Mouse (Mus musculus) megakaryocyte progenitor cell, adult 5-6 weeks (primary cell): ENCODE results near the gene Trim7. TPM values are rescaled to one million over a fixed set of nuclear protein-coding genes. Genes with fewer than 3 reads are reported as not detected.
"Not testable (repeated sequence)": the region's sequence is repeated elsewhere in the genome, so short reads cannot be mapped to it uniquely, and the experiment has no call there.

Source experiments
- ATAC-seq: replicated peaks from 2 replicates; pipeline ENCODE4 v1.8.0; 2016; ENCODE audit warnings: mild to moderate bottlenecking, moderate TSS enrichment, inconsistent platforms; ENCODE audit not compliant: poor library complexity
- total RNA-seq, 2 experiments: library from RNA; stranded (forward) in 1 of 2; stranded (reverse) in 1 of 2; fragments of 157-497, 149-512 nt in 1 of 2; fragments of 200-1000 nt in 1 of 2; gene quantifications; 2 replicates each; pipeline versions ENCODE4 v1.2.3 to v1.2.4; 2015 to 2017

Trim7 gene
- total RNA-seq, 2 experiments from 2014 or later = 0.32 to 3.5 TPM

DNA sequence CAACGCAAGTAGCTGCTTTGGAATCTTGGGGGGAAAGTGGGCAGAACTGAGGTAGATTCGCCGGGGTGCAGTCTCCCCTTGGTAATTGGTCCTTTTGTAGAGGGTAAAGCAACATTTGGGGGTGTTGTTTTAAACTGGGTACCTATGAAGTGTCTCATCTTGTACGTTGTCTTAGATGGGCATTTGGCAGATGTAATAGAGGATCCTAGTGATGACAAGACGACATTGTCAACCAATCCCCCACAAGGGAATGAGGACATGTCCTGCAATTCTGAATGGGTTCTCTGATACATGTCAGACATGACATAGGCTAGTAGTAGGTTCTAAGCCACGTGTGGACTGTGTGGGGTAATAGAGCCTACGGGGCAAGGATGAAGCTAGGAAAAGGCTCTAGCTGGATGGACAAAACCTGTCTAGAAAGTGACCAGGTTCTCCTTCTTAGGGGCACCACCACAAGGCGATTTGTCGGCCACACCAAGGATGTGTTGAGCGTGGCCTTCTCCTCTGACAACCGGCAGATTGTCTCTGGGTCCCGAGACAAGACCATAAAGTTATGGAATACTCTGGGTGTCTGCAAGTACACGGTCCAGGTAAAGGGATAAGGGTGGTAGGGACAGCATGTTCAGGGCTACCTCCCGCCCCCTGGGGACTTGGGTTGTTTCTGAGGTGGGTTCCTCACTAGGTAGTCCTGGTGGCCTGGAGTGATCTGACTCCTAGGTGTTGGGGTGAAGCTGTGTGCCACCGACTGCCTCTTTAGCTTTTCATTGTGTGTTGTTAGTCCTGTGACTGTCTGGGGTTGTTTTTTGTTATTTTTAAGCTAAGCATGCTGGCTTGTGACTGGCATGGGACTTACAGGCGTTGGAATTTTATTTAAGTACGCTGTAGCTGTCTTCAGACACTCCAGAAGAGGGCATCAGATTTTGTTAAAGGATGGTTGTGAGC, 23.8 kb upstream of the Trim7 start:
- ATAC-seq = no peak

DNA sequence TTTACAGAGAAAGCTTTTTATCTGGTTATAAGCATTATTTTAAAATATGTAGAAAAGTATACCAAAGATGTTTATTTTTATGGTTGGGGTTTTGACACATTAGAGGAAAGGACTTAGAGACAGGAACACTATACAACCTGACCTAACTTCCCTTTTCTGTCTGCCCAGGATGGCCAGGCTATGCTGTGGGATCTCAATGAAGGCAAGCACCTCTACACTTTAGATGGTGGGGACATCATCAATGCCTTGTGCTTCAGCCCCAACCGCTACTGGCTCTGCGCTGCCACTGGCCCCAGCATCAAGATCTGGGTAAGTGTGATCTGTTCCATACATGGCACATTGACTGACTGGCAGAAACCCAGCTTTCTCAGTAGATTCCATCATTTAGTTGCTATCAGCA, 22.0 kb upstream of the Trim7 start:
- no peak for ATAC-seq

DNA sequence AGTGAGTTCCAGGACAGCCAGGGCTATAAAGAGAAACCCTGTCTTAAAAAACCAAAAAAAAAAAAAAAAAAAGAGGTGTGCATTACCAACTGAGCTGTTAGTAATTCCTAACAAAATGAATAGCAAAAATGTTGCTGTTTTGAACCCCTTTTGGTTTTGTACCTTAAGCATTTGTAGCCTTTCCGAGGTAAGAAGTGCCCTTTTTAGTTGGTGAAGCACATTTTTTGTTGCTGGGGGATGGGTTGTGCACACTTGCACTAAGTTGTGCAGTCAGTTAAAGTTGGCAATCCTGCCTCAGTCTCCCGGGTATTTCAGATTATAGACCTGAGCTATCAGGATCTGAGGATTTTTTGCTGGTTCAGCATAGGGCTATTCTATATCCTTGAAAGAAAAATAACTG, 21.0 kb upstream of the Trim7 start:
- no peak for ATAC-seq

DNA sequence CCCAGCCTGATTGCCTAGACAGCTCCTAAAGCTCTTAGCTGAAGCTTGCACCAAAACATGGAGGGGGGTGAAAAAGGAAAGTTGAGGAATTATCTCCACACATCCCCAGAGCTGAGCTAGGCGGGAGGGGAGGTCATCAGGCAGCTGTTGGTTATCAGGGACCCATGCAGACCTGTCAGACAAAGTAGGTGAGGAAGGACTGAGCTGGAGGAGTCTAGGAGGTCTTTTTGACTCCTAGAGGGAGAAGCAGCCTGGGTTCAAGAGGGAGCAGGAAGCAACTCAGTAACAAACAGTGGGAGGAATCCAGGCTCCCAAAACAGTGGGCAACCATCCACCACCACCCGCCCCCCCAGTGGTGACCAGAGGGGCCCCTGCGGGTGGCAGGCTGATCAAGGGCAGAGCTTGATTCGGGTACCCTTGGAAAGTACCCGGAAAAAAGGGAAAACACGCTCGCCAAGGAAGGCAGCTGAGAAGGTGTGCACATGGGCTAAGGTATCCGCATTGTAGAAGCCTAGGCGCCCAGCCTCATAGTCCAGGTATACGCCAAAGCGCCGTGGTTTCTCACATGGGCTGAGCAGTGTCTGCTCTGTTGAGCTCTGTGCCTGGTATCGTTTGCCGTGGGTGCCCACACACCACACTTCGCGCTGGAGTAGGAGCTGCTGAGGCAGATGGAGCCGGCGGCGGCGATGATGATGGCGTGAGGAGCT, 18.9 kb upstream of the Trim7 start:
- peak; percentile 38 for ATAC-seq

DNA sequence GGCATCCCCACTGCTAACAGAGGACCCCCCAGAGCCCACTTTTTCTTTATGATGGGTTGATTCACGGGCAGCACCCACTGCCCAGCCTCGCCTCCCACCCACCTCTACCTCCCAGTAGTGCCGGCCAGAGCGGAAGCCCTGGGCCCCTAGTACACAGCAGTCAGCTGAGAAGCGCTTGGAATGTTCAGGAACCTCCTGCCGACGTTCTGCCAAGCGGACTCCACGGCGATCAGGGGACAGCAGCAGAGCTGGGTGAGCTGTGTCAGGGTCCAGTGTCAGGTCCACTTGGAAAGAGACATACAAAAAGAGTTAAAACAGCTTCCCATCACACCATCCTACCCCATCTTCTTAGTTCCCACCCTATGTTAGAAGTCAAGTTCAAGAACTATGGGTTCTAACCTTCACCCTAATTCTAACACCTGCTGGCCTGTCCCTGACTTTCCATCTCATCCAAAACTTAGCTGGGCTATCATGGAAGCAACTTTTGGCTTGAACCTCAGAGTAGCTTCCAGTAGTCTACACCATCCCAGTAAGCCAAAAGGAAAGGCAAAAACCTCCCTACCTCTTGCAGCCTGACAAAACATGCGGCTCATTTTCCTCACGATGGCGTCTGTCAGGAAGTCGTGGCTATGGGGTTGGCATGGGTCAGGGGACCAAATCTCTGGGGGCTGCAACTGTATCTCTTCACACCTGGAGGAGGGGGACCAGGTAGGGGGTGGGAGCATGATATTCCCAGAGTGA, 18.2 kb upstream of the Trim7 start:
- peak; percentile 5; the same call in 1 of the 2 replicates for ATAC-seq

DNA sequence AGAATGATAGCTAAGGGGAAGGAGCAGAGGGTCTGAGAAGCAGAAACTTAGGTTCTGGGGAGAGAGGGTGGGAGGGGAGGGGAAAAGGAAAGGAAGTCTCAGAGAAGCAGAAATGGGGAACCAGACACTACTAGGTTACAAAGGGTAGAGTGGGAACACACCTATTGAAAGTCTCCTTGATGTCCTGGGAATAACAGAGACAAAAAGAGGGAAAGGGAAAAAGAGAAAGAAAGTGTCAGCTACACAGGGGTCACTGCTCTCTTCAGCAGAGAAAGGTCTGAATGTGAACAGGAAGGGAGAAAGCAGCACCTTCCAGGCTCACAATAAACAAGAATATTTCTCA, 17.7 kb upstream of the Trim7 start:
- no peak for ATAC-seq

DNA sequence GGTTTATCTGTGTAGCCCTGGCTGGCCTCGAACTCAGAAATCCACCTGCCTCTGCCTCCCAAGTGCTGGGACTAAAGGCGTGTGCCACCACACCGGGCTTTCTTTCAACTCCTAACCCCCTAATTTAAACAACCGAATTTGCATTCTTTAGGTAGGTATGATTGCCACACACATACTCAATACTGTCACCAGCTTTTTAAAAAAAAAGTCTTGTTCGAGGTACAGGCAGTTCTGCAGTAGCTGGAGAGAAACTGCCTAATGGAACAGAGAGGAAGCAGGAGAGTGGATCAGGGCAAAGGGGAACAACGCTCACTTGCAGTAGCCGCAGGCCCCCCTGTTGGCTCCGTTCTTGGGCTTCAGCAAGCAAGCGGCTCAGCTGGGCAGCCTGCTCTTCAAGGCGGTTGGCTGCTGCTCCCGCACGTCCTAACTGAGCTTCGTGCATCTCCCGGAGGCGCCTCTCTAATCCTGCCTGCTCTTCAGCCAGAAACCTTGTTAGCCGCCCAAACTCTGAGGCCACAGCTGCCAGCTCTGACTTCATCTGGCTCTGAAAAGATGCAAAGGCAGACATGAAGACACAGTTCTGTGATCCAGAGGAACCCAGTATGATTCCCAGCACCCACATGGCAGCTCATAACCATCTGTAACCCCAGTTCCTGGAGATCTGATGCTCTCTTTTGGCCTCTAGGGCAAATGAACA, 17.1 kb upstream of the Trim7 start:
- ATAC-seq = 0 out of 2 replicates have a peak, but pooled peaks have one; percentile 5

DNA sequence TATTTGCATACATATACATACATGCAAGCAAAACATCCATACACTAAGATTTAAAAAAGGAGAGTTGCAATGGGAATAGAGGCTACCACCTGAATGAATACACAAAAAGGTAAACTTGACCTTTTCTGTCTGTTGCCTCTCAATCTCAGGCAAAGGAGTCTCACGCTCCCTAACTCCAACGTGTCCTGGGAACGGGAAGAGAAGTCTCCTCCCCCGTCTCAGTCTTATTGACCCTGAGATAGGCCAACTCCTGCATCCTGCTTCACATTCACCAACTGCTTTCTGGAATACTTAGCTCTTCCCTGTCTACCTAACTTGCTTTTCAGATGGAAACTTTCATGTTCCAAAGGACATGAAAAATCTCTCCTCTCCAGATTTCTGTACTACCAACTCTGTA, 16.5 kb upstream of the Trim7 start:
- no peak for ATAC-seq

DNA sequence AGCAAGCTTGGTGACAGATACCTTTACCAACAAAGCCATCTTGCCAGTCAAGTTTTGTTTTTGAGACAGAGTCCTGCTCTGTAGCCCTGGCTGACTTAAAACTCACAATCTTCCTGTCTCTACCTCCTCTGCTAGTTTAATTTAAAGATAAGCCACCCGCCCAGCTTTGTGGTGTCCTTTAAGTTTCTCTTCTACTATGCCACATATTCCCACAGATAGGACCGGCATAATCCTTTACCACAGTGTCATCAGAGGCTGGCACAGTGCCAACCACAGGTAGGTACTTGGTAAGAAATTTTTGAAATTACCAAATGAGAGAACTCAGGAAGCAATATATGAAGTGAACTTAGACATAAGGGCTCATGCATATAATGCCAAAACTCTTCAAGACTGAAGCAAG, 15.8 kb upstream of the Trim7 start:
- 0 out of 2 replicates have a peak, but pooled peaks have one; percentile 9 for ATAC-seq

DNA sequence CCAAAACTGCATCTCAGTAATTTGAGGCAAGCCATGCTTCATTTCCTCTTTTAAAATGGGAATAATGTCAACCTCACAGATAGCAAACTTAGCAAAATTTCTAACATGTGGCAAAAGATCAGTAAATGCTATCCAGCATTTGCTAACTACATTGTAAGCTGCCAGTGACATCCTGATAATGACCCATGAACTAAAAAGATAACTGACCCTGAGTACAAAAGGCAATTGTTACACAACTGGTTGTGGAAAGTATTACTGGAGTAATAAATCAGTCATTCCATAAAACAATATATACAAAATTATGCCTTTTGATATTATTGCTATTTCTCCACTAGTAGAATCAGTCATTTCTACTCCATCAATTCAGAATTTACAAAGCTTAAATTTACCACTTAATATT, 12.2 kb upstream of the Trim7 start:
- ATAC-seq = no peak

DNA sequence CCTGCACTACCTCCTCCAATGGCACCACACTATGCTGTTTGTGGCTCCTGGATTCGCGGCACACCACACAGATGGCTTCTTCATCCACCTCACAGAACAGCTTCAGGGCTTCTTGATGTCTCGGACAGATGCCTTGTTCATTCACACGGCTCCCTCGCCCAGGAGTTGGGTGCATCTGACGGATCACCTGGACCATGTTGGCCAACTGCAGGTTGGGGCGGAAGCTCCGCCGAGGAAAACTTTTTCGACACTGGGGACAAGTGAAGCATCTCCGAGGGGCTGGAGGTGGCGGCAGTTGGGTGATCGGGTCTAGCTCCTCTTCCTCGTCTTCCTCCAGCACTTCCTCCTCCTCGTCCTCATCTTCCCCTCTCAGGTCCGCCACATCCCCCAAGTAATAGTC, 10.1 kb upstream of the Trim7 start:
- no peak for ATAC-seq

DNA sequence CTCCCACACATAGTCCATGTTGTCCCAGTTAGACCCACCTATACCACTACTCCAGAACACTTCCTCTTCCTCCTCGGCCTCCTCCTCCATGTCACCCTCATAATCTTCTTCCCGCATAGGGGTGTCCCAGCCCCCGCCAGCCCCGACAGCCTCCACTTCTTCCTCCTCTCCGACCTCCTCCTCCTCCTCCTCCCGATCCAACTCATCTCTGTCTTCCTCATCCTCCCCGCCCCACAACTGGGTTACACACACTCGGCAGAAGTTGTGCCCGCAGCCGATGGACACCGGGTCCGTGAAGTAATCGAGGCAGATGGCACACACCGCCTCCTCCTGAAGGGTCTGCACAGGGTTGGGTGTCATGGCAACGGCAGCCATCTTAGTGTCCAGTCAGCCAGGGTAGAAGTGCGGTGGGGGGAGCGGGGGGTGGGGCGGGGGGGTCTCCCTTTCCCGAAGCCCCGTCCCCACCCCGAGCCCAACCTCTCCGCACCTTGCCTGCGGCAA, 9.6 kb upstream of the Trim7 start:
- peak; percentile 14 for ATAC-seq

DNA sequence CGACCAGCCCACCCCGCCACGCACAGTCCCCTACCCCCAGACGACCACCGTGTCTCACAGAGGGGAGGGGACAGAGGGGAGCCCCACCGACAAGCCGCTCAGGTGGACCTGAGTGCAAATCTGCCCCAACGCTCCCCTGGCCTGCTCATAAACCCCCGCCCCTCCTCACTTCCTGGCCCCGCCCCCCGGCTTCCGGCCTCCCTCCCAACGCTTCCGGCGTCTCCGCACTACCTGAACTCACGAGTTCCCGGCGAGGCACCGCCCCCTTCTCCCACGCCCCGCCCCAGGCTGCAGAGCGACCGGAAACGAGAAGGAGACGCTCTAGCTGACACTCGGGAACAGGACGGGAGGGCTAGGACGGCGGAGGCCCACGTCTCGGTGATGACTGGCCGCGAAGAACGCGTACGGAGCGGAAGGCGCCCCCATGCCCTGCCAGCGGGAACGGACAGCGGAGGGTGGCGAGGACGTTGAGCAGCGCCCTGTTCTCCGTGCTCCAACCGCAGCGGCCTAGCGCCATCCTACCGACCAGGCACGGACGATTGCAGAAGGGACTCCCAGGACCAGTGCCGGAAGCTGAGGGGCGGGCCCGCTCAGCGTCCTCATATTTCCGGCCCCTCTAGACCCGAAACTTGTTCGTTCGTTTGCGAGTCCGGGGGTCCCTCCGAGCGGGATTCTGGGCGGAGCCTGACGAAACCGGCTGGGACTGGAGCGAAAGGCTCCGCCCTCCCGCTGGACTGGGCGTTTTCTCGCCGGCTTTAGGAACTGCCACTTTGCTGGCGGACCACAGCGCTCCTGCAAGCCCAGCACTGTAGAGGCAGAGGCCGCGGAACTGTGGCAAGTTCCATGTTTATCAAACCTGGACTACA, 8.9 kb upstream of the Trim7 start, which contains the start of gene Trim41:
Gene Trim41, minus strand, starts transcription at position 554 of the 866 bp plus-strand sequence.
- ATAC-seq = peak; percentile 78

DNA sequence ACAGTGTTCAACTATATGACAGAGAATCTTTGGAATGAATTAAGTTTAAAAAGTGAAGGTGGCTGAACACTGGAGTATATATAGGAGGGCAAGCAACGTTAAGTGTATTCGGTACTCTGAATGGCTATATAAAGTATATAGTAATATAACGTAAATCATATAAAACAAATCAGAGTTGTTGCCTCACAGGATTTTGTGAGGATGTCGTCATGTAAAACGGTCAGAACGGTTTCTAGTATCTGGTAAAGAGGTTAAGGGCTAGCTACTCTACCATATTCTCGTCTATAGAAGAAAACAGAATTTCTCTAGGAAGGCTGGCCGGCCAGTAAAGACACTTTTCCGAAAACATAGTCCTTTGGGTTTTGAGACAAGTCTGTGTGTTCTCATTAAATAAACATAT, 8.1 kb upstream of the Trim7 start:
- no peak for ATAC-seq

DNA sequence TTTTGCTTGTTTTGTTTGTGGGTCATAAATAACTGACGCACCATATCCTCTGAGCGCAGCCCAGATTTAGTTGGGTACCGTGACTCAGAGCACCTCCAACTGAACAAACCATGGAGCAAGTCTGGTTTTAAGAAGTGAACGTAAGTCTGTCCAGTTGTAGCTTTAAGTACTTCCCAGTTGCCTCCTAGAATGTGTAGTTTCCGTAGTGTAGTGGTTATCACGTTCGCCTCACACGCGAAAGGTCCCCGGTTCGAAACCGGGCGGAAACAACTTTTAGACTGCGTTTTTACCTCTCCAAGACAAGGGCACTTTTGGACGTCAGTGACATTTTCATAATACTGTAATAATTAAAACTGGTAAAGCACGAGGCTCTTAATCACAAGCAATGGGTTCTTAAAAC, 7.6 kb upstream of the Trim7 start:
- ATAC-seq = peak; percentile 33

DNA sequence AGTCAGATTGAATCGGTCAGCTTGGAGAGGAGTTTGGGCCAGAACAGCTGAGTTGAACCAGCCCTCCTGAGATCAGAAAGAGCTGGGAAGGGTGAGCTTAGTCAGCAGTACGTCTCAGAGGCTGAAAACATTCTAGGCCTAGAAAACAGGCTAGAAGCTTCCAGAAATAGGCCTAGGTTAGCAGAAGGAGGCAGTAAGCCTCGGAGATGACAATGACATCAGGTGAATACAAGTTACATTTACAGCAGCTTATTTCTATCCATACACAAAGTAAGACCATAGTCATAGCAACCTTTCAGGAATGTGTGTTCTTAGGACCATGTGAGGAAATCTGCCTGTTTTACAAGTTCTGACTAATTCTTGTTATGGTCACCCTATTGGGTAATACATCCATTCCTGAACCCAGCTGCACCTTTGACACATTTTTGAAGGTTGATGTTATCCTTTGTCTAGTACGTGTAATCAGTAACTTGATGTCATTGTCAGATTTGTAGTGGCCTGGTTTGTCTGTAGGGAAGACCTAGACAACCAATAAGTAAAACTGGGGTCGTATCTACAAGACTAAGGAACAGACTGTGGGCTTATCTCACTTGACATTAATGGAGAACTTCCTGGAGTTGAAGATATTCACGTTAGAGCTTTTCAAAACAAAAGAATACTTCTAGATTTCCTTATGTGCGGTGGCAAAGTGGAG, 6.2 kb upstream of the Trim7 start:
- ATAC-seq = no peak

DNA sequence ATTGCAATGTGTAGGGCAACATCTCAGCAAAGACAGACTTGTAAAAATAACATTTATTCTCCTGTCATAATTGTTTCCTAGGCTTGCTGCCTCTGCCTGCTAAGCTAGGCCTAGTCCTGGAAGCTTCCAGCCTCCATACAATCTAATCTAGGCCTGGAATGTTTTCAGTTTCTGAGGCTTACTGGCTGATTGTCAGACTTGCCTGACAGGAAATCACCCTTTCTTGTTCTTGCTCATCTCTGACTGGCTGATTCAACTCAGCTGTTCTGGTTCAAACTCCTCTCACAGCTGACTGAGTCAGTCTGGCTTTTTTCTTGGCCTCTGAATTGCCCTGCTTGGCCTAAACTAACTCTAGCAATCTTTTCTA, 5.6 kb upstream of the Trim7 start:
- ATAC-seq = no peak

DNA sequence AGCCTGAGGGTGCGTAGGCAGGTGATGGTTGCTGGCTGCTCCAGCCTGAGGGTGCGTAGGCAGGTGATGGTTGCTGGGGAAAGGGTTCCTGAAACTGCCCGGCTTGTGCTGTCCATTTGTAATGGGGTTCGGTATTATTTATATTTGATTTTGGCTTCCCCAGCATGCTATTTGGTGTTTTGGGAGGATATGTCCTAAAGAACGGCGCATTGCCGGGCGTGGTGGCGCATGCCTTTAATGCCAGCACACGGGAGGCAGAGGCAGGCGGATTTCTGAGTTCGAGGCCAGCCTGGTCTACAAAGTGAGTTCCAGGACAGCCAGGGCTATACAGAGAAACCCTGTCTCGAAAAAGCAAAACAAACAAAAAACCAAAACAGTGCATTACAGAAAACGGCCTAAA, 4.6 kb upstream of the Trim7 start:
- not testable (repeated sequence) for ATAC-seq
